Mouse (Mus musculus) left cerebral cortex, adult 9 months (tissue): Measurements from ENCODE around the gene Eef2k.
"Not testable (repeated sequence)": the region's sequence is repeated elsewhere in the genome, so short reads cannot be mapped to it uniquely, and the experiment has no call there.

ENCODE experiments used
- DNase-seq, 2 experiments: peaks; one replicate each; pipeline ENCODE4 v3.0.0; 2022; ENCODE audit warnings: low spot score in 2 of 2

The Eef2k gene

DNA sequence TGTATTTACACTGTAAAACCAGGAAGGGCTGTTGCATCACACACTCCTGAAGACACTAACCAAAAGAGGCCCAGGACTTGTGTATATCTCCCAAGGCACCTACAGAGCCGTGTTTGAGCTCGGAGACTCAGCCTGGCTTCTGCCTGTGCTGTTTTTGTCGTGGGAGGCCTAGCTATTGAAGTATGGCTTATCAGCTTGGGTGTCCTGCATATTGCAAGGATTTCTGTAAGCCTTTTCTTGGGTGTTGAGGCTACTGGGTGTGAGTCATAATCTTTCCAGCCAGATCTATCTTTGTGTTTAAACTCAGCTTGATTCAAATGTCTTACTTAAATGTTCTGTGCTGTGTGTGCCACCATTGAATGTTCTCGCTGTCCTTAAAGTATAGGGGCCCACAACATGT is 93.9 kb downstream of the Eef2k start:
- DNase-seq = peak in 1 of 2 experiments; percentile 46

DNA sequence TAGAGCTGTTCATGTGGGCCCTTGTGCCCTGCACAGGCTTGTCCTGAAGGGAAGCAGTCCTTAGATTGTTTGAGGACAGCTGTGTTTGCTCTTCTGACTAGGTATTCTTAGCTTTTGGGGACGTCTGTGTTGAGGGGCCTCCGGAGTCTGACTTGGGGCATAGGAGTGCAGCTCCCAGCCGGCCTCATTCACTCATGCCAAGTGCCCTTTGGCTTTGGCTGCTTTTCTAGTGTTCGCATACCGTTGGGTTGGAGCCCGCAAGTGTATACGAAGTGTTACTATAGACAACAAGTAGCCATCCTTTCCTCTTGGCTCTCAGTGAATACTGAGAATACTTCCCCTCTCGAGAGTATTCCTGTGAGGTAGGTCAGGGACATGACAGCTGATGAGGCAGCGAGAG is 95.6 kb downstream of the Eef2k start:
- DNase-seq = no peak

DNA sequence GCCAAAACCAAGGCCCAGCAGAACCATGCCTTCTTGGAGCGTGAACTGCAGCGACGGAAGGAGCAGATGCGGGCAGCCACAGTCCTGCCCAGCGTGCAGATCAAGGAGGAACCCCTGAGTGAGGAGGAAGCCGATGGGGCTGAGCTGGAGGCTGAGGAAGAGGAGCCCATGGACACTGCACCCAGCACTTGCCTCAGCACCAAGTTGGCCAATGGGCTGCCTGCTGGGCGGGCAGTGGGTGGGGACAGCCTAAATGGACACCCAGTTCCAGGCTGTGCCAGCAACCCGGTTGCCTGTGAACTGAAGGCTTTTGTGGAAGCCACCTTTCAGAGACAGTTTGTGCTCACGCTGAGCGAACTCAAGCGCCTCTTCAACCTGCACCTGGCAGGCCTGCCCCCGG is 97.7 kb downstream of the Eef2k start:
- DNase-seq = peak in 1 of 2 experiments; percentile 34

DNA sequence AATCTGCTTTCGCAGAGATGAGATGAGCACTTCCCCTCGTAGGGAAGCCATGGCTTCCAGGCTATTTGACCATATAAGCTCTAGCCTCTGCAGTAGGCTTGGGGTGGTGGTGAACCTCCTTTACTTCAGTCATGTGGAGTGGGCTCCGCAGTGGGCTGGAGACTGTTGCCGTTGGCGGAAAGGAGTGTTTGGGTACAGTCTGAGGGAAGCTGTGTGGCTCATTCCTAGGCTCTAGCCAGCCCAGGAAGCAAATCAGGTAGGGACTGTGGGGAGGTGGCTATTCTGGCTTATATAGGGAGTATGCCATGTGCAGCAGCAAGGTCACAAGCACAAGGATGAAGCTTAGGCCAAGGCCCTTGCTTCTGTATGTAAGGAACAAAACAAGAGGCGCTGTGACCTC is 98.6 kb downstream of the Eef2k start:
- no peak for DNase-seq

DNA sequence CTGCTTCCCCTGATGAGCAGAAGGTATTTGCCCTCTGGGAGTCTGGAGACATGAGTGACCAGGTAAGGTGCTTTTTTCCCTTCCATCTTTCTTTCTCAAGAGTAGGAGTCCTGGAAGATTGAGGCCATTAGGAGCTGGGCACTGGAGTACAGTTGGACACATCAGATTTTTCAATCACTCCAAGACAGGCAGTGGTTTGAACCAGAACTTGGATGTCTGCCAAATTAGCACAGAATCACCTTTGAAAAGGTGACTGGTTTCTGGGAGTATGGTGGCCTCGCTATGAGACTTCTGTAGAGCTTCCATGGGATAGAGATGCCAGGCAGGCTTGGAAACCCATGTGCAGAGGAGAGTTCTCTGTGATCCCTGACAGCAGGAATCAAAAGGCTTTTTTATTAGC is 99.9 kb downstream of the Eef2k start:
- DNase-seq = no peak

DNA sequence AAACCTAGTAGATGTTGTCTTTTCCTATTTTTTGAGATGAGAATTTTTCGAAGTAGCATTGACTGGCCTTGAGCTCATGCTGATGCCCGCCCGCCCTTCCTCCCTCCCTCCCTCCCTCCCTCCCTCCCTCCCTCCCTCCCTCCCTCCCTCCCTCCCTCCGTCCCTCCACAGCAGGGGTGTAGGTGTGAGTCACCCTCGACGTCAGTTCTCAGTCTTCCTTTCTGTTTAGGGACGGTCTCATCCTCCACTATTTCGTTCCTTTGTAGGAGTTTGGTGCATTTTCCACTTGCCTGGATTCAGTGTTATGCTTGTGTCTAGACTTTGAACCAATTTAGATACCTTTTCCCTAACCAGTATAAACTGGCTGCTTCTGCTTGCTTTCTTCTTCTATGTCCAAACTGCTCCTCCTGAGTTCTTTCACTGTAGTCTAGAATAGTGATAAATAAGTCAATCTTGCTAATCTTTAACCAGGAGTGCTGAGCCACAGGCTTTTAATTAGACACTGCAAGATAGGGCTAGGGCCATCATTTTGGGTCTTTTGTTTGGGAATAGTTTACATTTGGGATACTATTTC is 101.4 kb downstream of the Eef2k start:
- DNase-seq = no peak

DNA sequence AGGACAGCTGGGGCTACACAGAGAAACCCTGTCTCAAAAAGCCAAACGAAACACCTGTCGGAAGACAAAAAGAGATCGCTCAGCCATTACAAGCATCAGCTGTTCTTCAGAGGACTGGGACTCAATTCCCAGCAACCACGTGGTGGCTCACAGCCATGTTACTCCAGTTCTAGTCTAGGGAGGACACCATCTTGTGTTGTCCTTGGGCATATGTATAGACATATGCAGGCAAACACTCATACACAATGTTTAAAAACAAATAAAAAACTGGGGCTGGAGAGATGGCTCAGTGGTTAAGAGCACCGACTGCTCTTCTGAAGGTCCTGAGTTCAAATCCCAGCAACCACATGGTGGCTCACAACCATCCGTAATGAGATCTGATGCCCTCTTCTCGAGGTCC is 111.0 kb downstream of the Eef2k start:
- DNase-seq = not testable (repeated sequence)
